Mouse (Mus musculus) liver, embryonic 15.5 days (tissue): ENCODE measurements around the gene Chchd3. TPM values are rescaled to one million over a fixed set of nuclear protein-coding genes. Genes with fewer than 3 reads are reported as not detected.

ENCODE experiments used
- ATAC-seq: fragments of 200-750 bp; cut with Nextera tagmentation; 2 replicates; pipeline ENCODE4 v1.8.0; 2017; ENCODE audit warnings: moderate number of reproducible peaks, mild to moderate bottlenecking, moderate library complexity; ENCODE audit not compliant: insufficient read depth
- H3K27ac ChIP-seq: fragments of 300-500 bp; sonication (generic); replicated peaks from 2 replicates; pipeline ENCODE4 v1.5.1; 2015; ENCODE audit warnings: mild to moderate bottlenecking, inconsistent platforms
- H3K27me3 ChIP-seq: fragments of 300-500 bp; sonication (generic); 2 replicates; pipeline ENCODE4 v1.6.1; 2015; ENCODE audit warnings: mild to moderate bottlenecking, inconsistent platforms
- H3K36me3 ChIP-seq: fragments of 300-500 bp; sonication (generic); replicated peaks from 2 replicates; pipeline ENCODE4 v1.6.1; 2015; ENCODE audit warnings: moderate library complexity, mild to moderate bottlenecking, inconsistent platforms
- H3K4me1 ChIP-seq: fragments of 300-500 bp; sonication (generic); replicated peaks from 2 replicates; pipeline ENCODE4 v1.6.1; 2015; ENCODE audit warnings: inconsistent platforms
- H3K4me2 ChIP-seq: fragments of 300-500 bp; sonication (generic); 2 replicates; pipeline ENCODE4 v1.6.1; 2015; ENCODE audit warnings: moderate library complexity, mild to moderate bottlenecking, inconsistent platforms
- H3K4me3 ChIP-seq: fragments of 300-500 bp; sonication (generic); replicated peaks from 2 replicates; pipeline ENCODE4 v1.5.1; 2015; ENCODE audit warnings: mild to moderate bottlenecking, inconsistent platforms
- H3K9ac ChIP-seq: fragments of 300-500 bp; sonication (generic); 2 replicates; pipeline ENCODE4 v1.6.1; 2015; ENCODE audit warnings: moderate library complexity, mild to moderate bottlenecking, inconsistent platforms
- H3K9me3 ChIP-seq: fragments of 300-500 bp; sonication (generic); replicated peaks from 2 replicates; pipeline ENCODE4 v1.6.1; 2016; ENCODE audit warnings: inconsistent platforms
- WGBS: fragments of 180-500 bp; shearing (Covaris S2); methylation state at CpG from one replicate; pipeline ENCODE4 v1.1.7; 2015; ENCODE audit warnings: mixed read lengths; ENCODE audit not compliant: insufficient replicate concordance; 5-methylcytosine and 5-hydroxymethylcytosine counted together
- polyA plus RNA-seq: library from polyadenylated mRNA; unstranded; fragments of >200 nt; fragmentation: Nextera tagmentation; extraction: Ambion mirVana; gene quantifications from 2 replicates; pipeline ENCODE4 v1.2.1, GENCODE M21; 2015

Chchd3 gene
- polyA plus RNA-seq: 64.8 and 66.9 TPM in 2 replicates

- Histone ChIP-seq H3K4me3 (peak within 1 kb of the TSS; percentile 98), H3K9ac (peak within 1 kb of the TSS; percentile 74), H3K27ac (peak within 1 kb of the TSS; percentile 75), H3K9me3 (no peaks in the 10 kb centered on the region), H3K36me3 (peaks cover under 1% of the 10 kb centered on the region; the same call in 1 of the 2 replicates), H3K4me1 (peaks cover 38% of the 10 kb centered on the region), H3K27me3 (peaks cover 13% of the 10 kb centered on the region; the same call in 1 of the 2 replicates), H3K4me2 (peak within 1 kb of the TSS; percentile 80)
- under 1% methylated on average over 50 of the region's 50 CpGs for WGBS
- ATAC-seq: peak; percentile 97
These were observed at the start of gene Chchd3 for GRCm38 (mm10) chr6:33059735-33060576. TSS of gene Chchd3 (minus strand) at chr6:33060260.

DNA sequence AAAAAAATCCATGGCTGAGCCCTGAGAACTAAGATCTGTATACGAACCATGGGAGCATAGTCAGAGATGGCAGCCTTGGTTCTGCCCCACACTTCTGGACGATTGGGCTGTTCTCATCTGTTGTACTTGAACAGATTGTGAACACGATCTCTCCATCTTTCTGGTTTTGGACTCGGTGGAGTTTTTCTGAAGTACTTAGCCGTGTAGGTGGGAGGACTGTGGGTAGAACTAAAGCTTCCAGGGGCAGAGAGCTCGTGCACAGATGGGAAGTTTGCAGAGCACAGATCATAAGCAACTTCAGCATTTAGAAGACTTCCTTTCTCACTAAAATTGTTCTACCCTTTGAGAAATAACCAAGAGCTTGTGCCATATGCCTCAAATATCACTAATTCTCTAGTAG is 44.6 kb upstream of the Chchd3 start:
- Histone ChIP-seq H3K27ac (no peak overlapping the region), H3K4me2 (no peak overlapping the region), H3K4me3 (no peak overlapping the region), H3K9ac (no peak overlapping the region), H3K36me3 (no peaks in the 10 kb centered on the region), H3K4me1 (no peaks in the 10 kb centered on the region), H3K27me3 (no peaks in the 10 kb centered on the region), H3K9me3 (no peaks in the 10 kb centered on the region)
- no peak for ATAC-seq
- WGBS: 56% methylated on average over 6 of the region's 6 CpGs

- no peaks in the 10 kb centered on the region for H3K36me3 ChIP-seq
- no peaks in the 10 kb centered on the region for H3K27me3 ChIP-seq
- ATAC-seq: no peak
- no peaks in the 10 kb centered on the region for H3K4me1 ChIP-seq
- no peak overlapping the region for H3K27ac ChIP-seq
- H3K4me2 ChIP-seq: no peak overlapping the region
- no peak overlapping the region for H3K4me3 ChIP-seq
- no peak overlapping the region for H3K9ac ChIP-seq
- WGBS: 67% methylated on average over 4 of the region's 4 CpGs
- no peaks in the 10 kb centered on the region for H3K9me3 ChIP-seq
These were observed 38.8 kb upstream of the Chchd3 start for GRCm38 (mm10) chr6:33098903-33099302.

GRCm38 (mm10) chr6:33094671-33095233 is 34.7 kb upstream of the Chchd3 start:
- 64% methylated on average over 8 of the region's 8 CpGs for WGBS
- no peak overlapping the region for H3K9ac ChIP-seq
- ATAC-seq: no peak
- H3K4me1 ChIP-seq: no peaks in the 10 kb centered on the region
- H3K27me3 ChIP-seq: no peaks in the 10 kb centered on the region
- H3K9me3 ChIP-seq: no peaks in the 10 kb centered on the region
- H3K4me3 ChIP-seq: no peak overlapping the region
- H3K4me2 ChIP-seq: no peak overlapping the region
- no peaks in the 10 kb centered on the region for H3K36me3 ChIP-seq
- no peak overlapping the region for H3K27ac ChIP-seq

DNA sequence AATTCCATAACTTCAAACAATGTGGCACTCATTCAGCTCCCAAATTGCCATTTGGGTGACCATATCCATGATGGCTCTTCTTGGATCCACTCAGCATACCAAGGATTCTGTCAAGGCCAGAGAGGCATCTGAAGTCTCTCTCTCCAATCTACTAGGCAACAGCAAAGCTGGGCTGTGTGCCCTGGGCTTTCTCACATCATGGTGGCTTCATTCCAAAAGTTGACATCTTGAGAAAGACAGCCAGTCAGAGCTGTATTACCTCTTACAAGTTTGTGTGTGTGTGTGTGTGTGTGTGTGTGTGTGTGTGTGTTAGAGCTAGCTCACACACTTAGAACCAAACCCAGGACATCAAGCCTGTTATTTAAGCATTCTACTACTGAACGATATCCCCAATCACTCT is 20.1 kb upstream of the Chchd3 start:
- Histone ChIP-seq H3K9me3 (no peaks in the 10 kb centered on the region), H3K27me3 (no peaks in the 10 kb centered on the region), H3K9ac (no peak overlapping the region), H3K4me1 (no peaks in the 10 kb centered on the region), H3K4me2 (no peak overlapping the region), H3K27ac (no peak overlapping the region), H3K4me3 (no peak overlapping the region), H3K36me3 (no peaks in the 10 kb centered on the region)
- ATAC-seq: no peak
- WGBS: 65% methylated on average over 1 of the region's 1 CpGs

DNA sequence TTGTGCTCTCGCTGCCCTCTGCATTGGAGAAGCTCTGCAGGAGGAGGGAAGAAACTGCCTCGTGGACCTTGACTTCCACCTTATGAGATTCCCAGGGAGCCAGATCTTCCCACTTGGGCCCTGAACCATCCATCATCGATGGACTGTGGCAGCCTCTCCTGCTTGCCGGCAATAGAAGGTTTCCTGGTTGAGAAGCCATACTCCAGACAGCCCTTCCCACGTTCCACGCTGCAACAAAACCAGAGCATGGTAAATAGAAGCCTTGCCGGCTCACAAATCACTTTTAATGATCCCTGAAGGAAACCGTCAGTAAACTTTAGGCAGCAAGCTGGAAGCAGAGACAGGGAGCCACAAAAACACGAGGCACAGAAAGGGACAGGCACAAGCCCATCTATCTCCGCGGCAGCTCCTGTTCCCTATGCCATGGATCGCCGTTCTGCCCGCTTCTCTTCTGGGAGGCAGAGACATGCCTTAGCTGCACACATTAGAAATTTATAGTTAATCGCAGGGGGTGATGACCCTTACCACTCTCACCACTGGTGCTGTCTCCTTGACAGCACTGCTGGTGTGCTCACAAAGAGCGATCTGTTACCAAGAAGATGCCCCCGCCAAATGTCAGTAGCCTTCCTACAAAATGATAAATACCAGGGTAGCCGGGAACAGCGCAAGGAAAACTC is 18.3 kb upstream of the Chchd3 start:
- no peaks in the 10 kb centered on the region for H3K36me3 ChIP-seq
- no peak overlapping the region for H3K4me2 ChIP-seq
- H3K4me1 ChIP-seq: no peaks in the 10 kb centered on the region
- no peaks in the 10 kb centered on the region for H3K9me3 ChIP-seq
- no peak overlapping the region for H3K9ac ChIP-seq
- no peak overlapping the region for H3K4me3 ChIP-seq
- WGBS: 58% methylated on average over 19 of the region's 19 CpGs
- H3K27me3 ChIP-seq: no peaks in the 10 kb centered on the region
- no peak for ATAC-seq
- no peak overlapping the region for H3K27ac ChIP-seq

DNA sequence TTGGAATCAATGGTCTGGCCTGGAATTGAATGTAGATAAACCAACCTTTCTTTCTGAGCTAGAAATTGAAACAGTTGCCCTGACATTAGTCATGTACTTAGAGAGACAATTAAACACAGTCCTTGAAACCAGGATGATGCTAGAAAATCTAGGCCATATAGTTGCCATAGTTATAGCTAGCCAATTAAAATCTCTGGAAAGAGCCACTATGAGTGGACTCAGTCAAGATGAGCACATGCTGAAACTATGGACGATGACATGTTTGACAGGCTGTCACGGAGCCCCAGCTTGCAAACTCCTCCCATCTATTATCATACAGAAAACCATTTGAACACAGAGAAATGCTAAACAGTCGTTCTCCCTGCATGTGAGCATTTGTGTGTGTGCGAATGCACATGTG is 6.4 kb upstream of the Chchd3 start:
- ATAC-seq: no peak
- H3K4me3 ChIP-seq: no peak overlapping the region
- no peaks in the 10 kb centered on the region for H3K9me3 ChIP-seq

GRCm38 (mm10) chr6:33059276-33059675 is 784 bp downstream of the Chchd3 start:
- 14% methylated on average over 7 of the region's 7 CpGs for WGBS
- Histone ChIP-seq H3K9ac (peak overlapping the region; percentile 74), H3K4me1 (peaks cover 43% of the 10 kb centered on the region), H3K4me2 (peak overlapping the region; percentile 80), H3K27me3 (0 out of 2 replicates have a peak, but pooled peaks cover 9% of the 10 kb centered on the region), H3K4me3 (peak overlapping the region; percentile 98), H3K9me3 (no peaks in the 10 kb centered on the region), H3K27ac (peak overlapping the region; percentile 75), H3K36me3 (peaks cover 8% of the 10 kb centered on the region; the same call in 1 of the 2 replicates)
- ATAC-seq: no peak

More for the DNA sequence above, 6.4 kb upstream of the Chchd3 start:
- H3K27ac ChIP-seq: no peak overlapping the region
- no peaks in the 10 kb centered on the region for H3K4me1 ChIP-seq
- H3K4me2 ChIP-seq: no peak overlapping the region
- H3K27me3 ChIP-seq: peaks cover 26% of the 10 kb centered on the region; the same call in 1 of the 2 replicates
- no peak overlapping the region for H3K9ac ChIP-seq
- H3K36me3 ChIP-seq: no peaks in the 10 kb centered on the region
- WGBS: 52% methylated on average over 4 of the region's 4 CpGs

DNA sequence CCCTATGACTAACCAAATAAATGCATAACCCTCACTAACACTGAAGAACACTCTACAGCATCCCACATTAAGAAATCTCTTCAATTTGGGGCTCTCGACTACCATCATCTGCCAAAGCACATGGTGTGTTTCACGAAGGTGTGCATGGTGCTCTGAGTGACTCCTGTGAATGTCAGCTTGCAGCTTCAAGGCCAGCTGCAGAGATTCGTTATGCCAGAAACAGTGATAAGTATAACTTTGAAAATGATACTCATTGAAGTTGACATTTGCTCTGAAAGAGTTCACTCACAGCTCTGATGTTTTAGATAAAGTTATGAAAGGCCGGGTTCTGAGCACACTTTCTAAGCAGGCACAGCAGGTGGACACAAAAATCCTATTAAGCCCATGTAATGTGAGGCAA is 3.7 kb downstream of the Chchd3 start:
- Histone ChIP-seq H3K36me3 (peaks cover 14% of the 10 kb centered on the region; the same call in 1 of the 2 replicates), H3K4me1 (peaks cover 64% of the 10 kb centered on the region), H3K27ac (peak overlapping the region; percentile 84), H3K4me2 (peak overlapping the region; percentile 44), H3K9ac (no peak overlapping the region), H3K4me3 (no peak overlapping the region), H3K9me3 (no peaks in the 10 kb centered on the region), H3K27me3 (no peaks in the 10 kb centered on the region)
- no peak for ATAC-seq
- 46% methylated on average over 4 of the region's 4 CpGs for WGBS

DNA sequence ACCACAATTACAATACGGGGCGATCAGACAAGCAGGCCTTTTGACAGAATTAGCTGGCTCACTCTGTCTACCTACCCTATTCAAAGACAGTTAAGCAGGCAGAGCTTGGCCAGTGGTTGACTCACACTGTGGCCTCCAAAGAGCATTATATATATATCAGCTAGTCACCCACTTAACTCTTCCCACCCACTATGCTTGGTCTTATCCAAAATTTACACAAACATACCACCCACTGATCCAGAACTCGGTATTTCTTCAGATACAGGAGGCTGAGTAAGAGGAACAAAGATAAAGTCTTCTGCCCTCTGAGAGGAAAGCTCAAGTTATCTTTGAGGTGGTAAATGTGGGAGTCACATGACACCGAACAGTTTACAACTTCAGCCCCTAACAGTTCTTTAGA is 4.4 kb downstream of the Chchd3 start:
- no peak overlapping the region for H3K4me3 ChIP-seq
- peak overlapping the region; percentile 84 for H3K27ac ChIP-seq
- peak; percentile 35 for ATAC-seq
- peaks cover 14% of the 10 kb centered on the region; the same call in 1 of the 2 replicates for H3K36me3 ChIP-seq
- H3K4me1 ChIP-seq: peaks cover 64% of the 10 kb centered on the region
- H3K9me3 ChIP-seq: no peaks in the 10 kb centered on the region
- 24% methylated on average over 4 of the region's 4 CpGs for WGBS
- no peak overlapping the region for H3K9ac ChIP-seq
- no peaks in the 10 kb centered on the region for H3K27me3 ChIP-seq
- H3K4me2 ChIP-seq: peak overlapping the region; percentile 44

- Histone ChIP-seq H3K9ac (no peak overlapping the region), H3K36me3 (peaks cover 14% of the 10 kb centered on the region; the same call in 1 of the 2 replicates), H3K4me3 (no peak overlapping the region), H3K27me3 (no peaks in the 10 kb centered on the region), H3K9me3 (no peaks in the 10 kb centered on the region), H3K27ac (peak overlapping the region; percentile 84), H3K4me2 (peak overlapping the region; percentile 44), H3K4me1 (peaks cover 64% of the 10 kb centered on the region)
- WGBS: 56% methylated on average over 4 of the region's 4 CpGs
- no peak for ATAC-seq
These were observed 5.1 kb downstream of the Chchd3 start for GRCm38 (mm10) chr6:33054946-33055345.
